In genomic region chr12:101911346-101911745, GRCm38 (mm10) we compare ENCODE assay signal across 10 mouse cellular contexts. TPM values are rescaled to one million over a fixed set of nuclear protein-coding genes. Genes with fewer than 3 reads are reported as not detected.
DNase-seq lines count a peak whose midpoint lies in the region; ATAC-seq and TF ChIP-seq lines count a peak whose summit lies in the region.
"Had no signal": no experiment of that assay in that cellular context is flagged by ENCODE, and none has a peak within 500 bp of the region (broad histone marks: within the 10 kb centered on the region; RNA-seq: fewer than 3 reads in every experiment).

No protein-coding gene starts in this region.

- no peak overlapping the region for H3K9ac ChIP-seq in neural tube, embryonic 12.5 days
- no peak overlapping the region for H3K9ac ChIP-seq in limb, embryonic 15.5 days
- no peak overlapping the region for H3K9ac ChIP-seq in stomach, postnatal 0 days (ENCODE audit: low read length)

- peaks cover 9% of the 10 kb centered on the region; the same call in 1 of the 2 replicates for H3K36me3 ChIP-seq in neural tube, embryonic 12.5 days
- H3K36me3 ChIP-seq in limb, embryonic 15.5 days, result peaks cover 16% of the 10 kb centered on the region
- H3K36me3 ChIP-seq in stomach, postnatal 0 days (ENCODE audit: control insufficient read depth, insufficient read depth, low read length), result peaks cover 3% of the 10 kb centered on the region

- H3K27me3 ChIP-seq in neural tube, embryonic 12.5 days (replicated peaks), result no peaks in the 10 kb centered on the region
- H3K27me3 ChIP-seq in limb, embryonic 15.5 days, result no peaks in the 10 kb centered on the region
- no peaks in the 10 kb centered on the region for H3K27me3 ChIP-seq in stomach, postnatal 0 days (ENCODE audit: control insufficient read depth, insufficient read depth, low read length)

- DNase-seq in heart, adult 11 months, result peak; percentile 74
- no peak for DNase-seq in heart, adult 9 months (ENCODE audit: low spot score in 2 of 2)
- DNase-seq in neural tube, embryonic 10.5 days (ENCODE audit: extremely low spot score, low spot score), result no peak
- DNase-seq in stomach, postnatal 0 days (ENCODE audit: low spot score), result no peak
- no peak for DNase-seq in spleen, adult 12 weeks (ENCODE audit: low spot score)
- DNase-seq in frontal cortex, postnatal 10 days (ENCODE audit: low spot score in 2 of 2), result no peak
- DNase-seq: B cell, adult 2 months; layer of hippocampus, adult 9-11 months had no signal

- no peak overlapping the region for H3K27ac ChIP-seq in neural tube, embryonic 12.5 days
- no peak overlapping the region for H3K27ac ChIP-seq in limb, embryonic 15.5 days
- no peak overlapping the region for H3K27ac ChIP-seq in stomach, postnatal 0 days (replicated peaks)

- H3K9me3 ChIP-seq in neural tube, embryonic 12.5 days, result no peaks in the 10 kb centered on the region
- no peaks in the 10 kb centered on the region; the same call in 1 of the 2 replicates for H3K9me3 ChIP-seq in limb, embryonic 15.5 days
- H3K9me3 ChIP-seq in stomach, postnatal 0 days (ENCODE audit: control insufficient read depth, low read length), result no peaks in the 10 kb centered on the region

- H3K4me2 ChIP-seq in neural tube, embryonic 12.5 days (replicated peaks), result peak overlapping the region; percentile 74
- H3K4me2 ChIP-seq in limb, embryonic 15.5 days, result peak overlapping the region; percentile 57
- H3K4me2 ChIP-seq in stomach, postnatal 0 days (replicated peaks; ENCODE audit: low read depth), result peak overlapping the region; percentile 64

- TF ChIP-seq EP300 in stomach, postnatal 0 days (optimal IDR thresholded peaks at IDR 0.05), result no peak

- no peak overlapping the region for H3K4me3 ChIP-seq in neural tube, embryonic 12.5 days
- peak overlapping the region; percentile 68 for H3K4me3 ChIP-seq in limb, embryonic 15.5 days
- H3K4me3 ChIP-seq in stomach, postnatal 0 days (ENCODE audit: low read depth, low read length), result peak overlapping the region; percentile 57; the same call in 1 of the 2 replicates

- 92% methylated on average over 3 of the region's 3 CpGs for WGBS in neural tube, embryonic 12.5 days
- WGBS in limb, embryonic 15.5 days, result 84% methylated on average over 3 of the region's 3 CpGs
- WGBS in stomach, postnatal 0 days, result 86% methylated on average over 3 of the region's 3 CpGs

- H3K4me1 ChIP-seq in neural tube, embryonic 12.5 days, result peaks cover 16% of the 10 kb centered on the region
- peaks cover 17% of the 10 kb centered on the region for H3K4me1 ChIP-seq in limb, embryonic 15.5 days
- peaks cover 8% of the 10 kb centered on the region; the same call in 1 of the 2 replicates for H3K4me1 ChIP-seq in stomach, postnatal 0 days (replicated peaks; ENCODE audit: control insufficient read depth, insufficient read depth)

- no peak for ATAC-seq in neural tube, embryonic 12.5 days (ENCODE audit: low FRiP score, low read depth)
- ATAC-seq in limb, embryonic 15.5 days (ENCODE audit: insufficient number of reproducible peaks, low FRiP score, low TSS enrichment, low read depth), result no peak
- no peak for ATAC-seq in stomach, postnatal 0 days (ENCODE audit: low FRiP score, low TSS enrichment)

- TF ChIP-seq CTCF in stomach, postnatal 0 days (IDR thresholded peaks at IDR 0.05; ENCODE audit: low read depth), result no peak

RNA-seq across cellular contexts. Expression of gene Trip11, which starts 1.7 kb away (rescaled TPM):
- polyA plus RNA-seq in neural tube, embryonic 12.5 days (2016; fragmentation: Nextera tagmentation; extraction: Ambion mirVana), result 20.1 and 24.0 TPM in 2 replicates
- polyA plus RNA-seq in limb, embryonic 15.5 days (2015; fragmentation: Nextera tagmentation; extraction: Ambion mirVana), result 32.5 and 37.7 TPM in 2 replicates
- polyA plus RNA-seq in stomach, postnatal 0 days (2015; fragmentation: Nextera tagmentation; extraction: Ambion mirVana), result 15.1 and 24.3 TPM in 2 replicates

RNA-seq across cellular contexts. Expression of gene Atxn3, which starts 46.7 kb away (rescaled TPM):
- 14.7 and 16.9 TPM in 2 replicates for polyA plus RNA-seq in neural tube, embryonic 12.5 days (2016; fragmentation: Nextera tagmentation; extraction: Ambion mirVana)
- polyA plus RNA-seq in limb, embryonic 15.5 days (2015; fragmentation: Nextera tagmentation; extraction: Ambion mirVana), result 12.7 and 16.0 TPM in 2 replicates
- 12.0 and 13.4 TPM in 2 replicates for polyA plus RNA-seq in stomach, postnatal 0 days (2015; fragmentation: Nextera tagmentation; extraction: Ambion mirVana)
